Mouse (Mus musculus) myocyte (in vitro differentiated cells): ENCODE results near the gene Tcaim.

Source experiments
- POLR2A ChIP-seq: IDR thresholded peaks from one replicate; pipeline ENCODE4 v1.6.1; 2011; ENCODE audit warnings: low read depth, mild to moderate bottlenecking, control low read depth, moderate library complexity; ENCODE audit not compliant: insufficient read length
- REST ChIP-seq: IDR thresholded peaks from one replicate; pipeline ENCODE4 v1.6.1; 2011; ENCODE audit warnings: mild to moderate bottlenecking, control low read depth, moderate library complexity; ENCODE audit not compliant: insufficient read depth, insufficient read length
- USF1 ChIP-seq: IDR thresholded peaks from one replicate; pipeline ENCODE4 v1.6.1; 2011; ENCODE audit warnings: low read depth, mild to moderate bottlenecking, control low read depth, moderate library complexity

- TF ChIP-seq REST (no peak), POLR2A (no peak), USF1 (no peak)
Observed at GRCm38 (mm10) chr9:122757614-122758013, 47.7 kb upstream of the Tcaim start.
